Mouse (Mus musculus) embryonic facial prominence, embryonic 11.5 days (tissue): ENCODE results near the gene Slc9a9. TPM values are rescaled to one million over a fixed set of nuclear protein-coding genes. Genes with fewer than 3 reads are reported as not detected.

ENCODE experiments used
- ATAC-seq: fragments of 200-750 bp; cut with Nextera tagmentation; replicated peaks from 2 replicates; pipeline ENCODE4 v1.8.0; 2017; ENCODE audit warnings: low read depth; ENCODE audit not compliant: insufficient number of reproducible peaks, low FRiP score, low TSS enrichment
- DNase-seq: peaks from one replicate; pipeline ENCODE4 v3.0.0-alpha.2; 2015; ENCODE audit warnings: low spot score
- H3K27ac ChIP-seq: fragments of 300-500 bp; sonication (generic); replicated peaks from 2 replicates; pipeline ENCODE4 v1.5.1; 2014; ENCODE audit warnings: mild to moderate bottlenecking, low read depth, low read length, control low read depth
- H3K27me3 ChIP-seq: fragments of 300-500 bp; sonication (generic); 2 replicates; pipeline ENCODE4 v1.6.1; 2014; ENCODE audit warnings: mild to moderate bottlenecking, low read length, moderate library complexity, mixed read lengths; ENCODE audit not compliant: control insufficient read depth, insufficient read depth
- H3K36me3 ChIP-seq: fragments of 300-500 bp; sonication (generic); replicated peaks from 2 replicates; pipeline ENCODE4 v1.6.1; 2014; ENCODE audit warnings: low read depth, mild to moderate bottlenecking, low read length, moderate library complexity, mixed read lengths; ENCODE audit not compliant: control insufficient read depth, insufficient read depth
- H3K4me1 ChIP-seq: fragments of 300-500 bp; sonication (generic); 2 replicates; pipeline ENCODE4 v1.6.1; 2014; ENCODE audit warnings: low read length, mixed read lengths; ENCODE audit not compliant: control insufficient read depth, insufficient read depth
- H3K4me2 ChIP-seq: fragments of 300-500 bp; sonication (generic); 2 replicates; pipeline ENCODE4 v1.6.1; 2014; ENCODE audit warnings: low read depth, mild to moderate bottlenecking, control low read depth, low read length, moderate library complexity
- H3K4me3 ChIP-seq: fragments of 300-500 bp; sonication (generic); 2 replicates; pipeline ENCODE4 v1.5.1; 2014; ENCODE audit warnings: low read depth, low read length, control low read depth
- H3K9ac ChIP-seq: fragments of 300-500 bp; sonication (generic); replicated peaks from 2 replicates; pipeline ENCODE4 v1.6.1; 2014; ENCODE audit warnings: mild to moderate bottlenecking, control low read depth, low read length
- H3K9me3 ChIP-seq: fragments of 300-500 bp; sonication (generic); replicated peaks from 2 replicates; pipeline ENCODE4 v1.6.1; 2016; ENCODE audit warnings: mild to moderate bottlenecking, low read length, inconsistent platforms, mixed read lengths; ENCODE audit not compliant: control insufficient read depth
- WGBS: fragments of 180-500 bp; shearing (Covaris S2); extraction: QIAGEN DNeasy Blood & Tissue Kit; methylation state at CpG from one replicate; pipeline ENCODE4 v1.1.7; 2014; 5-methylcytosine and 5-hydroxymethylcytosine counted together
- polyA plus RNA-seq: library from polyadenylated mRNA; unstranded; fragments of >200 nt; fragmentation: Nextera tagmentation; extraction: Ambion mirVana; gene quantifications from 2 replicates; pipeline ENCODE4 v1.2.1, GENCODE M21; 2014

Gene Slc9a9
- polyA plus RNA-seq, 1 experiment from 2014 or later = 4.7 TPM

DNA sequence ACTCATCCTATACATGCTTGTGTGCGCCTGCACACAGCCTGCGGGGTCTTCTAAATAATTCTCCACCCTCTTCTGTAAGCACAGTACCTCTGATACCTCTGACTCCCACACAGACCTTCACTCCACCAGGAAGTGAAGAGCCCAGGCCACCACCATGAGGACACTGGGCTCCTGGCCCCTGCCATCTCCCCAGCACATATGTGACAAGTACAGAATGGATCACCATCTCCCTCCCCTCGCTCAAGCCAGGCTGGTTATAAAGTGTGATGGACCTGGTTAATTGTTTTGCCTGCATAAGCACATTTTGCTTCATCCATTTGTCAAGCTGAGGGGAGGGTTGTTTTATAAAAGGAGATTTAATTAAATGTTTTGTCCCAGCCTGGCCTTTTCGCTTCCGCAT, 408.2 kb downstream of the Slc9a9 start:
- ATAC-seq = no peak
- 80% methylated on average over 5 of the region's 5 CpGs for WGBS
- H3K9ac ChIP-seq = no peak overlapping the region
- H3K36me3 ChIP-seq = no peaks in the 10 kb centered on the region
- no peaks in the 10 kb centered on the region for H3K27me3 ChIP-seq
- no peak overlapping the region for H3K4me2 ChIP-seq
- no peak overlapping the region for H3K4me3 ChIP-seq
- no peaks in the 10 kb centered on the region; the same call in 1 of the 2 replicates for H3K4me1 ChIP-seq
- no peaks in the 10 kb centered on the region for H3K9me3 ChIP-seq
- no peak for DNase-seq
- H3K27ac ChIP-seq = no peak overlapping the region

DNA sequence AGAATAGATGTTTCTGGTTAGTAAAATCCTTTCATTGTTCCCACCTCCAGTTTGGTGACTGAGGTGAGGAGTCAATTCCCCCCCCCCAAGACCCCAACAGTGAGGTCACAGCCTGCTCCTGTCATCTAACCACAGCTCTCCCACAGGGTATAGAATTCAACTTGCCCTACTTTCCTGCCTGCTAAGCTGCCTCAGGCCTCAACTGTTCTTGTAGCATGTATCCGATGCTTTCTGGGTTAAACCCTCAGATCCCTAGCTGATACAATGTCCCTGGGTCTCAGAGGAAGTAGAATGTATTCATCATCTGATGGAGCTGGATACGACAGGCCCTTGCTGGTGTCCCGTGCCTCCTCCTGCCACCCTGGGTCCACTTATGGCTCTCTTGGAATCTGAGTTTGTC, 408.9 kb downstream of the Slc9a9 start:
- Histone ChIP-seq H3K9me3 (no peaks in the 10 kb centered on the region), H3K4me2 (no peak overlapping the region), H3K27me3 (no peaks in the 10 kb centered on the region), H3K27ac (no peak overlapping the region), H3K9ac (no peak overlapping the region), H3K4me3 (no peak overlapping the region), H3K4me1 (no peaks in the 10 kb centered on the region; the same call in 1 of the 2 replicates), H3K36me3 (no peaks in the 10 kb centered on the region)
- ATAC-seq (no peak), DNase-seq (no peak)
- WGBS = 45% methylated on average over 3 of the region's 3 CpGs

DNA sequence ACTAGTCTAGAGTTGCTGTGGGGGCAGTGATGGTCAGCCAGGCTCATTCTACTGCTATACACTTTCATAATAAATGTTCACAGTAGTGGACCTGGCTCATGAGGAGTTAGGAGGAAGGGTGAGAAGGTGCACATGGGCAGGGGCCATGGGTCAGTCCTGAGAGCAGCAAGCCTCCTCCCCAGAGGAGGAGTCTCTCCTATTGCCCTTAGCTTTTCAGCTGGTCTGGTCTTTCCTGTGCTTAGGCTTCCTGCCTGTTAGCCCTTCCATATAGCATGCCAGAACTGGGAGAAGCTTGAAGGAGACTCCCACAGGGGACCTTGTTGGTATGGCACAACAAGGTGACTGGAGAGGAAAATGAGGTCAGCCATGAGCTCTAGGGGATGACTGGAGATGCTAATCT, 410.2 kb downstream of the Slc9a9 start:
- ATAC-seq (no peak), DNase-seq (no peak)
- no peak overlapping the region for H3K27ac ChIP-seq
- no peak overlapping the region for H3K9ac ChIP-seq
- H3K4me1 ChIP-seq = no peaks in the 10 kb centered on the region; the same call in 1 of the 2 replicates
- no peaks in the 10 kb centered on the region for H3K36me3 ChIP-seq
- H3K4me3 ChIP-seq = no peak overlapping the region
- no peaks in the 10 kb centered on the region for H3K9me3 ChIP-seq
- no peak overlapping the region for H3K4me2 ChIP-seq
- no peaks in the 10 kb centered on the region for H3K27me3 ChIP-seq

DNA sequence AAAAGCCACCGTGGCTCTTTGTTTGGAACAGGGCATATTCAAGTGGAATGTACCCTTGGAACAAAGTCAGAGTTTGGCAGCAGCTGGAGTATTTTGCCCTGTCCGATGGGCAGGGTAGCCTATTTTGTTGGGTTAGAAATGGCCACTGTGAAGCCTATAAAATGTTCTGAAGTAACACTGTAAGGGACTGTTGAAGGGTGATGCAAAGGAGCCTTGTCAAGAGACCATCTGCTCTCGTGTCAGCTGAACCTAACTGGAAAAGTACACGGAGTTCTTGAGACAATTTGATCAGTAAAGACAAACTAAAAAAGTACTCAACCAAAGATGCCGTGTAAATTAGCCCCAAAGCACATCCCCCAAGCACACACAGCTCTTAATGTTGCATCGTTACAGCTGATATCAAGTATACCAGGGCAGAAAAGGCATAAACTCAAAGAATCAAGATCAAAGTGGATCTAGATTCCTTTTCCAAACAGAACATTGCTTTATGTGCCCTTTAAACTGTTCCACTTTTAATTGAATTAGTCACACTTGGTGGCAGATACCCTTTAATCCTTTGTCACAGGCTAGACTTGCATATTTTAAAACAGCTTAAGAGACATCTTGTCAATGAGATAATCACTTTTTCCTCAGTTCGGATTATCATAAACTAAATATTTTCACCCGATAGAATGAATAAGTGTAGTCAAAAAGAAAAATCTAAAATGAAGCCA, 416.6 kb downstream of the Slc9a9 start:
- H3K27ac ChIP-seq = no peak overlapping the region
- no peak overlapping the region for H3K4me2 ChIP-seq
- WGBS = 57% methylated on average over 8 of the region's 8 CpGs
- H3K27me3 ChIP-seq = no peaks in the 10 kb centered on the region
- ATAC-seq (no peak), DNase-seq (no peak)
- H3K4me3 ChIP-seq = no peak overlapping the region
- H3K9me3 ChIP-seq = no peaks in the 10 kb centered on the region
- no peaks in the 10 kb centered on the region for H3K4me1 ChIP-seq
- H3K9ac ChIP-seq = no peak overlapping the region
- no peaks in the 10 kb centered on the region for H3K36me3 ChIP-seq

DNA sequence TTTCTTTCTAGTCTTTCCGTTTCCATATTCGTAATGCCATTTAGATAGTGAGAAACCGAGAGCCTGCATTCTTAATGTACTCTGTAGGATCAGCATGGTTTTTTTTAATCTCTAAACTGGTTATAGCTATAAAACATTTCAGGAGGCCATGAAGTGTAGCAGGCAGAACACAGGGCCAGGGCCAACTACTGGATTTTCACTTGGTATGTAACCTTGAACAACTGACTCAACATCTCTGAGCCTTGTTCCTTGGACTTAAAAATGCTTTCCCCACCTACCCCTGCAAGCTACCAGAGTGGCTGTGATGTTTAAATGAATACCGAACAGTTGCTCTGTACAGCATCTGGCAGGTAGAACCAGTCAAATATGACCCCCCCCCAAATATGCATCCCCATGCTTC, 418.5 kb downstream of the Slc9a9 start:
- Histone ChIP-seq H3K27me3 (no peaks in the 10 kb centered on the region), H3K27ac (no peak overlapping the region), H3K4me1 (no peaks in the 10 kb centered on the region), H3K4me2 (no peak overlapping the region), H3K4me3 (no peak overlapping the region), H3K36me3 (no peaks in the 10 kb centered on the region), H3K9me3 (no peaks in the 10 kb centered on the region), H3K9ac (no peak overlapping the region)
- 93% methylated on average over 4 of the region's 4 CpGs for whole genome bisulfite sequencing
- DNase-seq (no peak), ATAC-seq (no peak)

DNA sequence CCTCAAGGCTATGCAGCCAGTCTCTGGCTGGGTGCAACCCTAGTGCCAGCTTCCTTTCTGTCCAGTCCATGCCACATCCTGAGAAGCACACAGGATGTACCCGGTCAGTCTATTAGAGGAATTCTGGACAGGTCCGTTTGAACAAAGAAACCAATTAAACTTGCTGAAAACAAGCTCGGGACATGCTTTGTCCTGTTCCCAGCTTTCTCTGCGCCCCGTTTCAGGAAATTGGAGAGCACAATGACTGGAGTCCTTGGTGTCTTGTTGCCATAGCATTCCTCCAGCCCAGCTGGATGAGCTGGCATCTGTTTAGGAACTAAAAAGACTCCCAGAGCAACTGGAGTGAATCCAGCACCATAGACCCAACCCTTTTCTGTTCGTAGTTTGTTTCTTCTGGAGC, 419.3 kb downstream of the Slc9a9 start:
- Histone ChIP-seq H3K27me3 (no peaks in the 10 kb centered on the region), H3K36me3 (no peaks in the 10 kb centered on the region), H3K9me3 (no peaks in the 10 kb centered on the region), H3K4me3 (no peak overlapping the region), H3K27ac (no peak overlapping the region), H3K4me2 (no peak overlapping the region), H3K9ac (no peak overlapping the region), H3K4me1 (no peaks in the 10 kb centered on the region)
- no peak for ATAC-seq
- 44% methylated on average over 6 of the region's 6 CpGs for WGBS
- DNase-seq = no peak

DNA sequence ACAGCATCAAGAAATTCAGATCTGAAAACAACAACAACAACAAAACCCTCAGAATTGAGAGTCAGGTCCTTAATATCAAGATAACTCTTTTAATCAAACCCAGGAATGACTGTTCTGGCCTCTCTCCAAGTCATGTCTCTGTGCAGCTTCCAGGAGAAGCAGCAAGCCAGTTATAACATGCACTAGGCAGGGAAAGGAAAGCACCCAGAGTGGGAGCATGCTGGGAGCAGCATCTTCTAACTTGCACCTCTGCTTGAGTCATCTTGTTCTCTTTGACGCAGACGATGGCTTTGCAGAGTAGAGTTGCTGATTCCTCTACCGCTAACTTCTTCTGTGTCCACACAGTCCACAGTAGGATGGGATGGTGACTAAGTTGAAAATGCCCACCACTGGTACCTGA, 426.8 kb downstream of the Slc9a9 start:
- ATAC-seq (no peak), DNase-seq (no peak)
- H3K9ac ChIP-seq = no peak overlapping the region
- H3K4me2 ChIP-seq = no peak overlapping the region
- no peak overlapping the region for H3K4me3 ChIP-seq
- H3K27me3 ChIP-seq = no peaks in the 10 kb centered on the region
- H3K27ac ChIP-seq = no peak overlapping the region
- H3K36me3 ChIP-seq = no peaks in the 10 kb centered on the region
- no peaks in the 10 kb centered on the region for H3K4me1 ChIP-seq
- H3K9me3 ChIP-seq = no peaks in the 10 kb centered on the region
- 92% methylated on average over 3 of the region's 3 CpGs for WGBS

DNA sequence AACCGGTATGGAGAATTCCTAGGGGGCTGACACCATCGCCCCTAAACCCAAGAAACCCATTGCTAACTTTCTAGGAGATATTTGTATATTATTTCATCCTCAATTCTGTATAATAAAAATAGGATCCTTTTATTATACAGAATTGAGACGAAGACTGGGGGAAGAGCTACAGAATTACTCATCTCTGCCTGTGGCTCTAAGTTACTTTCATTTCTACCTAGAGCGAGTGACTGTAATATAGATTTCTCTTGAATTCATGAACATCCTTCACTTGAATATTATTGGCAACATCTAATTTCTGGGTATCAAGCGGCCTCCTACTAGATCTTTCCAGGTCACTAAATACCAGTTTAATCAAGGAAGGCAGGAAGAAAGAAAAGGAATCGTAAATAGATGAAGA, 436.1 kb downstream of the Slc9a9 start:
- WGBS = 88% methylated on average over 6 of the region's 6 CpGs
- Histone ChIP-seq H3K4me1 (no peaks in the 10 kb centered on the region), H3K27me3 (no peaks in the 10 kb centered on the region), H3K36me3 (no peaks in the 10 kb centered on the region), H3K4me3 (no peak overlapping the region), H3K9ac (no peak overlapping the region), H3K27ac (no peak overlapping the region), H3K9me3 (no peaks in the 10 kb centered on the region), H3K4me2 (no peak overlapping the region)
- DNase-seq (no peak), ATAC-seq (no peak)
